Mouse (Mus musculus) myocyte (in vitro differentiated cells): ENCODE data around the gene Liph.
"Not testable (repeated sequence)": the region's sequence is repeated elsewhere in the genome, so short reads cannot be mapped to it uniquely, and the experiment has no call there.

Source experiments
- E2F4 ChIP-seq: IDR thresholded peaks from one replicate; pipeline ENCODE4 v1.6.1; 2011; ENCODE audit warnings: mild to moderate bottlenecking, control low read depth, moderate library complexity; ENCODE audit not compliant: insufficient read depth
- POLR2A ChIP-seq: IDR thresholded peaks from one replicate; pipeline ENCODE4 v1.6.1; 2011; ENCODE audit warnings: low read depth, mild to moderate bottlenecking, control low read depth, moderate library complexity; ENCODE audit not compliant: insufficient read length
- POLR2AphosphoS2 ChIP-seq: IDR thresholded peaks from one replicate; pipeline ENCODE4 v1.6.1; 2011; ENCODE audit warnings: low read depth, control low read depth; ENCODE audit not compliant: insufficient read length
- TCF12 ChIP-seq: IDR thresholded peaks from one replicate; pipeline ENCODE4 v1.6.1; 2011; ENCODE audit warnings: mild to moderate bottlenecking, control low read depth; ENCODE audit not compliant: poor library complexity, insufficient read depth, severe bottlenecking

- not testable (repeated sequence) for TF ChIP-seq POLR2A, E2F4, POLR2AphosphoS2, TCF12
These were observed 86.6 kb downstream of the Liph start for GRCm38 (mm10) chr16:21908906-21909305.
